Mouse (Mus musculus): ENCODE measurements at regions not wholly inside any gene's neighbourhood (a gene's known extent, or its start where the extent isn't known, plus 50 kb on each side); places are given as distances from the start of the nearest gene placed in this dataset.

GRCm38 (mm10) chr9:61321314-61321713, 50.9 kb upstream of the Tle3 start:
- DNase-seq (ENCODE audit: low spot score in 2 of 2): no peak

GRCm38 (mm10) chr9:61321825-61322224, 50.3 kb upstream of the Tle3 start:
- DNase-seq (ENCODE audit: low spot score in 2 of 2): no peak

GRCm38 (mm10) chr9:61322333-61322732, 49.8 kb upstream of the Tle3 start:
- DNase-seq (ENCODE audit: low spot score in 2 of 2): no peak
